Comparison of ENCODE assay signal across 8 mouse cellular contexts in the genomic region with DNA sequence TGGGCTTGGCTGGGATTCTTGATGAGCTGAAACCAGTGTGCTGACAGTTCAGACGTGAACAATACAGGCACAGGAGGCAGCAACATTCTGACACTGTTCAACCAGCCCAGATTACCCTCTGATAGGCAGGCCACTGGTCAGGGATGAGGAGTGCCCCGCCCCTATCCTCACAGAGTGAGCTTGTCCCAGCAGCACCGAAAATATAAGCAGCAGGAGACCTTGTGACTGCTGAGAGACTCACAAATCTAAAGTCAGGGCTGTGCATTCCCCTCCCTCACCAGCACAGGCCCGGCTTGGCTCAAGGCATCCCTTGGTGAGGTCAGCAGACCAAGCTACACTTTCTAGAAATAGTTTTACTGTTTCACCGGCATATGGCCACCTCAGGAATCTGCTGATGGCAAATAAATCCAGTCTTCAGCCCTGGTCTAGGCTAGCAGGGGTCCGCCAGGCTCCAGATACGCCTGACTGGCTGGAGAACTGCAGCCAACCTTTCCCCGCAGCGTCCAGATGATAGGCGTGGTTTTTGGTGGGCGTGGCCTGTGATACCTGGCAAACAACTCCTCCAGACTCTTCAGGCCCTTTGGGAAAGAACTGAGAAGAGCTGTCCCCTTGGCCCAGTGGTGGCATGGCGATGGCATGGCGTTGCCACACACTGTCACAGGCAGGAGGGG.
DNase-seq lines count a peak whose midpoint lies in the region; ATAC-seq lines count a peak whose summit lies in the region.

No protein-coding gene starts in this region.

- H3K4me1 ChIP-seq in heart, embryonic 12.5 days (replicated peaks): peaks cover 46% of the 10 kb centered on the region
- peaks cover 16% of the 10 kb centered on the region for H3K4me1 ChIP-seq in midbrain, embryonic 13.5 days (replicated peaks)

- no peaks in the 10 kb centered on the region for H3K36me3 ChIP-seq in heart, embryonic 12.5 days
- no peaks in the 10 kb centered on the region for H3K36me3 ChIP-seq in midbrain, embryonic 13.5 days

- no peak overlapping the region for H3K4me3 ChIP-seq in heart, embryonic 12.5 days
- no peak overlapping the region for H3K4me3 ChIP-seq in midbrain, embryonic 13.5 days (replicated peaks)

- 14% methylated on average over 13 of the region's 13 CpGs for WGBS in heart, embryonic 12.5 days
- 13% methylated on average over 13 of the region's 13 CpGs for WGBS in midbrain, embryonic 13.5 days

- no peaks in the 10 kb centered on the region for H3K27me3 ChIP-seq in heart, embryonic 12.5 days (replicated peaks)
- no peaks in the 10 kb centered on the region for H3K27me3 ChIP-seq in midbrain, embryonic 13.5 days

- peak overlapping the region; percentile 66 for H3K27ac ChIP-seq in heart, embryonic 12.5 days (ENCODE audit: poor library complexity, severe bottlenecking)
- H3K27ac ChIP-seq in midbrain, embryonic 13.5 days: no peak overlapping the region

- intact Hi-C loops in heart, postnatal 36 days (cut with DNase I): no loop called here

- ATAC-seq in heart, embryonic 12.5 days (ENCODE audit: insufficient number of reproducible peaks, low FRiP score): peak; percentile 24; the same call in 1 of the 2 replicates
- ATAC-seq in midbrain, embryonic 13.5 days: peak; percentile 68

- DNase-seq in heart, postnatal 36 days: no peak
- DNase-seq in embryo, embryonic 10.5 days (ENCODE audit: low spot score): peak; percentile 46
- DNase-seq in kidney, adult 9 months: peak; percentile 52
- no peak for DNase-seq in spleen, postnatal 14 days (ENCODE audit: low spot score in 2 of 2)
- no peak for DNase-seq in testis, postnatal 14 days (ENCODE audit: low spot score)
- no peak for DNase-seq in layer of hippocampus, adult 9-11 months

- peak overlapping the region; percentile 26; the same call in 1 of the 2 replicates for H3K4me2 ChIP-seq in heart, embryonic 12.5 days
- H3K4me2 ChIP-seq in midbrain, embryonic 13.5 days (replicated peaks): no peak overlapping the region

- peak overlapping the region; percentile 25; the same call in 1 of the 2 replicates for H3K9ac ChIP-seq in heart, embryonic 12.5 days
- no peak overlapping the region for H3K9ac ChIP-seq in midbrain, embryonic 13.5 days (replicated peaks)

- no peaks in the 10 kb centered on the region for H3K9me3 ChIP-seq in heart, embryonic 12.5 days (replicated peaks)
- no peaks in the 10 kb centered on the region for H3K9me3 ChIP-seq in midbrain, embryonic 13.5 days

Comparison
In these comparisons a context has a peak if more than half of its experiments do, and no peak if none do; other contexts are left out.
1. DNase-seq: peak in embryo, embryonic 10.5 days (single experiment) and kidney, adult 9 months (single experiment); none in heart, postnatal 36 days (0 of 2), spleen, postnatal 14 days (0 of 2), testis, postnatal 14 days (single experiment) and layer of hippocampus, adult 9-11 months (single experiment).